In the genomic region with DNA sequence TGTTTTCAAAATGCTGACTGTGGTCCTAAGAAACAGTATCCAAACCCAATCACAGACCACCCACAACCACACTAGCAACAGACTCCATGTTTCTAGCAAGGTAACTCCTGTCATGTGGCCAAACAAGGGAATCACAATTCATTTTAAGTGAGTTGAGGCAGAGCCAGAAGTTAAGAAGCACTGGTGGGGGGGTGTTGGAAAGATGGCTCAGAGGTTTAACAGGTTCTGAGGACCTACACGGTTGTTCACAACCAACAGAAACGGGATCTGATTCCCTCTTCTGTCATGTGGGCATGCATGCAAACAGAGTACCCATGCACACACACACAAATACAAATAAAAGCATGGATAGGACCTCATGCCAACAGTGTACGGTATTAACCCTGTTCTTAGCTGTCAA, we compare ENCODE assay signal across 9 mouse cellular contexts. TPM values are rescaled to one million over a fixed set of nuclear protein-coding genes. Genes with fewer than 3 reads are reported as not detected.
DNase-seq lines count a peak whose midpoint lies in the region; ATAC-seq and TF ChIP-seq lines count a peak whose summit lies in the region.
"Had no signal": no experiment of that assay in that cellular context is flagged by ENCODE, and none has a peak within 500 bp of the region (broad histone marks: within the 10 kb centered on the region; RNA-seq: fewer than 3 reads in every experiment).

No protein-coding gene starts in this region.

- no peak overlapping the region for H3K27ac ChIP-seq in heart, embryonic 15.5 days
- H3K27ac ChIP-seq in hindbrain, embryonic 10.5 days, result peak overlapping the region; percentile 98
- no peak overlapping the region for H3K27ac ChIP-seq in midbrain, embryonic 11.5 days (ENCODE audit: low read depth, low read length)

- peaks cover 20% of the 10 kb centered on the region for H3K4me1 ChIP-seq in heart, embryonic 15.5 days (replicated peaks)
- H3K4me1 ChIP-seq in G1E (ENCODE audit: insufficient read depth, low read depth, low read length), result peaks cover 51% of the 10 kb centered on the region
- peaks cover 20% of the 10 kb centered on the region for H3K4me1 ChIP-seq in hindbrain, embryonic 10.5 days (replicated peaks)
- H3K4me1 ChIP-seq in midbrain, embryonic 11.5 days (ENCODE audit: control insufficient read depth, insufficient read depth, low read length), result peaks cover 10% of the 10 kb centered on the region

- H3K9me3 ChIP-seq in heart, embryonic 15.5 days (replicated peaks), result no peaks in the 10 kb centered on the region
- no peaks in the 10 kb centered on the region for H3K9me3 ChIP-seq in G1E (replicated peaks)
- H3K9me3 ChIP-seq in hindbrain, embryonic 10.5 days, result no peaks in the 10 kb centered on the region
- H3K9me3 ChIP-seq in midbrain, embryonic 11.5 days (ENCODE audit: control insufficient read depth, low read length), result no peaks in the 10 kb centered on the region

- H3K4me3 ChIP-seq in heart, embryonic 15.5 days, result peak overlapping the region; percentile 98
- H3K4me3 ChIP-seq in G1E (ENCODE audit: low read depth, low read length), result peak overlapping the region; percentile 99
- H3K4me3 ChIP-seq in hindbrain, embryonic 10.5 days, result peak overlapping the region; percentile 93
- peak overlapping the region; percentile 99 for H3K4me3 ChIP-seq in midbrain, embryonic 11.5 days (ENCODE audit: low read depth, low read length)

- H3K4me2 ChIP-seq in heart, embryonic 15.5 days, result peak overlapping the region; percentile 87
- peak overlapping the region; percentile 98 for H3K4me2 ChIP-seq in midbrain, embryonic 11.5 days

- H3K36me3 ChIP-seq in heart, embryonic 15.5 days, result peaks cover 37% of the 10 kb centered on the region
- H3K36me3 ChIP-seq in G1E (replicated peaks), result peaks cover 57% of the 10 kb centered on the region
- peaks cover 52% of the 10 kb centered on the region for H3K36me3 ChIP-seq in hindbrain, embryonic 10.5 days
- H3K36me3 ChIP-seq in midbrain, embryonic 11.5 days (ENCODE audit: control insufficient read depth, insufficient read depth, low read length), result peaks cover 29% of the 10 kb centered on the region

- ATAC-seq in heart, embryonic 15.5 days (replicated peaks; ENCODE audit: insufficient number of reproducible peaks, insufficient read depth, low FRiP score, low read depth), result no peak
- ATAC-seq in G1E (ENCODE audit: extremely low read depth, insufficient number of reproducible peaks, low FRiP score, poor library complexity, severe bottlenecking), result no peak
- no peak for ATAC-seq in midbrain, embryonic 11.5 days (ENCODE audit: low FRiP score)
- ATAC-seq: Patski had no signal

- no peak for TF ChIP-seq CTCF in G1E (IDR thresholded peaks at IDR 0.05; ENCODE audit: low read depth, low read length)

- 0% methylated on average over 3 of the region's 3 CpGs for WGBS in heart, embryonic 15.5 days
- 10% methylated on average over 3 of the region's 3 CpGs for WGBS in hindbrain, embryonic 10.5 days
- 7% methylated on average over 3 of the region's 3 CpGs for WGBS in midbrain, embryonic 11.5 days

- DNase-seq in heart, postnatal 14 days, result no peak
- no peak for DNase-seq in G1E (ENCODE audit: low spot score)
- no peak for DNase-seq in hindbrain, embryonic 10.5 days (ENCODE audit: low spot score)
- peak; percentile 86 for DNase-seq in midbrain, embryonic 11.5 days (ENCODE audit: low spot score, missing footprints)
- no peak for DNase-seq in embryo, embryonic 10 days (ENCODE audit: low spot score)
- DNase-seq in gastrocnemius, postnatal 4 days (ENCODE audit: low spot score in 2 of 2), result no peak
- DNase-seq in kidney, adult 9 months, result no peak

- peak overlapping the region; percentile 98 for H3K9ac ChIP-seq in heart, embryonic 15.5 days
- peak overlapping the region; percentile 99 for H3K9ac ChIP-seq in midbrain, embryonic 11.5 days (ENCODE audit: low read length)

- no peaks in the 10 kb centered on the region for H3K27me3 ChIP-seq in heart, embryonic 15.5 days
- peaks cover 11% of the 10 kb centered on the region for H3K27me3 ChIP-seq in G1E (ENCODE audit: insufficient read depth, low read length)
- H3K27me3 ChIP-seq in hindbrain, embryonic 10.5 days (ENCODE audit: insufficient read depth, poor library complexity, severe bottlenecking), result no peaks in the 10 kb centered on the region
- no peaks in the 10 kb centered on the region for H3K27me3 ChIP-seq in midbrain, embryonic 11.5 days (ENCODE audit: control insufficient read depth, insufficient read depth, low read length)
- H3K27me3 ChIP-seq: Patski had no signal

- intact Hi-C loops in heart, postnatal 14 days (cut with DNase I), result loop anchor here (2.0 to 10.0 kb wide), 5 partner anchors 31 to 553 kb away; a partner anchor contains a TSS

RNA-seq across cellular contexts. Expression of a gene that starts 1.2 kb away (rescaled TPM):
- 236 and 245 TPM in 2 replicates for polyA plus RNA-seq in heart, embryonic 15.5 days (2015; fragmentation: Nextera tagmentation; extraction: Ambion mirVana)
- 100 to 1,000 TPM; 257 to 279 TPM for total RNA-seq in heart, postnatal 14 days (2021)
- 1,598 and 1,903 TPM in 2 replicates for total RNA-seq in G1E (2014; fragmentation: Nextera tagmentation)
- 563 and 967 TPM in 2 replicates for total RNA-seq in G1E (2017)
- 1,685 and 1,796 TPM in 2 replicates for polyA plus RNA-seq in G1E (2012)
- 388 and 497 TPM in 2 replicates for polyA plus RNA-seq in hindbrain, embryonic 10.5 days (2016; fragmentation: Nextera tagmentation; extraction: Ambion mirVana)
- 333 and 390 TPM in 2 replicates for polyA plus RNA-seq in midbrain, embryonic 11.5 days (2014; fragmentation: Nextera tagmentation; extraction: Ambion mirVana)
- total RNA-seq in gastrocnemius, postnatal 4 days (2021), result 100 to 1,000 TPM; 466 to 495 TPM

RNA-seq across cellular contexts. Expression of a gene that starts 30.5 kb away (rescaled TPM):
- 27.3 and 31.4 TPM in 2 replicates for polyA plus RNA-seq in heart, embryonic 15.5 days (2015; fragmentation: Nextera tagmentation; extraction: Ambion mirVana)
- total RNA-seq in heart, postnatal 14 days (2021), result 10 to 100 TPM; 29.9 to 31.2 TPM
- 108 and 113 TPM in 2 replicates for total RNA-seq in G1E (2014; fragmentation: Nextera tagmentation)
- 51.6 and 56.0 TPM in 2 replicates for total RNA-seq in G1E (2017)
- 9.7 and 12.9 TPM in 2 replicates for polyA plus RNA-seq in G1E (2012)
- 31.0 and 33.0 TPM in 2 replicates for polyA plus RNA-seq in hindbrain, embryonic 10.5 days (2016; fragmentation: Nextera tagmentation; extraction: Ambion mirVana)
- polyA plus RNA-seq in midbrain, embryonic 11.5 days (2014; fragmentation: Nextera tagmentation; extraction: Ambion mirVana), result 42.8 and 43.6 TPM in 2 replicates
- total RNA-seq in gastrocnemius, postnatal 4 days (2021), result 10 to 100 TPM; 43.9 to 45.9 TPM
